Mouse (Mus musculus) heart, postnatal 4 days (tissue): Measurements from ENCODE around the gene Bmp2k. TPM values are rescaled to one million over a fixed set of nuclear protein-coding genes. Genes with fewer than 3 reads are reported as not detected.
A peak's percentile ranks its signal among the peaks of the same experiment; 100 is the strongest.

ENCODE experiments used
- DNase-seq: peaks from one replicate; pipeline ENCODE4 v3.0.0; 2021
- total RNA-seq, 2 experiments: library from RNA; stranded (reverse); gene quantifications; 2 replicates each; pipeline ENCODE4 v1.2.3; 2021

Bmp2k gene
- total RNA-seq, 2 experiments from 2014 or later = 18.9 TPM

DNA sequence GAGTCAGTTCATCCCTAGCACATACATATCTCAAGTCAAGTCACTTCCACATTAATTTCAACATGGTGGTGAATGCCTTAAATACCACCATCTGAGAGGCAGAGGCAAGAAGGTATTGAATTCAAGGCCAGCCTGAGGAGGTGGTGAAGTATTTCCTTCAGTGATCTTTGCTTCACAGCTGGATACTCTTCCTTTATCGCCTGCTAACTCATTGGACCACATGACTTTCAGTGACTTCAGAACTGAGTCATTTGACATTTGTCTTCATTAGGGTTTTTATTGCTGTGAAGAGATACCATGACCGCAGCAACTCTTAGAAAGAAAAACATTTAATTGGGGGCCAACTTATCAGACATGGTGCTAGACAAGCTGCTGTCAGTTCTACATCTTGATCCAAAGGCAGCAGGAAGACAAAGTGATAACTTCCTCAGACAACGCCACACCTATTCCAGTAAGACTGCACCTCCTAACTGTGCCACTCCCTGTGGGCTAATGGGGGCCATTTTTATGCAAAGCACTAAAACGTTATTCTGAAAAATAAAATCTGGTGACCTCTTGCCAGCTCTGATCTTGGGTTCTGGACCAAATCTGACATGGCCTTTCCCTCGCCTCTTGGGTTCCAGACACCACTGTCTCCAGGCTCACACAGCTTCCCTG is 24.9 kb upstream of the Bmp2k start:
- no peak for DNase-seq

DNA sequence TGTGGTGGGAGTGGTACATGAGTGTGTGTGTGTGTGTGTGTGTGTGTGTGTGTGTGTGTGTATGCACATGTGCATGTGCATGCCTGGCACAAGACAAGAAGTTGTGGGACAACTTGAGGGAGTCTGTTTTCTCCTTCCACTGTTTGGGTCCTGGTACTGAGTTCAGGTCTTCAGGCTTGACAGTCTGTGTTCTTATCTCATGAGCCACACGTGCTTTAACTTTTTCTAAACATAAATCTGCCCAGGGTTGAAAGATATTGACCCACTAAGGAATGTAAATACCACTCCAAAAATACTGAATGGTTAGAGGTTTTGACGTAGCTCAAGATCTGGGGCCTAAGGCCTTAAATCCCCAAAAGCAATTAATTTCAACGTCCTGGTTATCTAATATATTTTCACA is 23.8 kb upstream of the Bmp2k start:
- DNase-seq = no peak

DNA sequence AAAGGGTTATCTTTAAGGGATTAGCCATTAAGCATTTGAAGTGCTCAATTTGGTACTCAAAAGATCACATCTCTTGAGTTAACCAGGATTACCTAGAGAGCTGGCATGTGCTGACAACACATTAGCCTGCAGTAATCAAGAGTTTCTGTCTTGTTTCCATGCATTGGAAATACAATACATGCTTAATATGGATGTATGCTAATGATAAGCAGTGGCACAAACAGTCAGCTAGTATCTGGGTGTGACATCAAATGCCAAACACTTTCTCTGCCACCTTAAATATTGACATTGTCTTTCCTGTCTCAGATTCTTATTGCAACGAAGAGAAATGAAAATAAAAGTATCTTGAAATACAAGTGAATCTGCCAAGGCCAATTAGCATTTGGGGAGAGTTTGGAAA is 22.8 kb upstream of the Bmp2k start:
- DNase-seq = no peak

DNA sequence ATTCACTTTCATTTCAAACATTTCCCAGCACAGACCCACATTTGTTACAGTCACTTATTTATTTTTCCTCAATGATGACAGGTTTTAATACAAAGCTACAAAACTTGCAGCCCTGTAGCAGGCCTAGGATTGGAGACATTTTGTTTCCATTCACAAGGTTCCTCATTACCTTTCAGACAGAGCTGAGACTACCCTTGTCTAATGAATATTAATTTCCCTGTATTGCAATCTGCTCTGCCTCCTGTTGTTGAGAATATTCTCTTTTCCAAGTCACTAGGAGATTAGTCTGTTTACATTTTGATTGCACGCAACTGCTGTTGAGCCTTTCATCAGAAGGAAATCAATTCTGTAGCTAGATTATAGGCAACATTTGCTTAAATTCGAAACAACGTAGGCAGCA is 22.4 kb upstream of the Bmp2k start:
- DNase-seq = no peak

DNA sequence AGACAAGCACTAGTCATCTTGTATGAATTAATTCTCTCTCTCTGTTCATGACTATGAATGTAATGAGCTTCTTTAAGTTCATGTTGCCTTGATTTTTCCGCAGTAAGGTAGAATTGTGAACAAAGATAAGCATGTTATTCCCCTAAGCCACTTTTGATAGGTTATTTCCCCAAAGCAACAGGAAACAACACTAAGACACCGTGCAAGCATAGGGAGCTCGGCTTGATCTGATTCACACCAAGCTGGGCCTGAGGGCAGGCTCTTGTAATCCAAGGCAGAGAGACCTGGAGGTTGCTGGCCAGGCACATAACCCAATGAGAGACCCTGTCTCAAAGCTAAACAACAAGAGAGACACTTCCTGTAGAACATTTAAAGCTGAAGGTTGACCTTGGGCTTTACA is 21.3 kb upstream of the Bmp2k start:
- DNase-seq = no peak

DNA sequence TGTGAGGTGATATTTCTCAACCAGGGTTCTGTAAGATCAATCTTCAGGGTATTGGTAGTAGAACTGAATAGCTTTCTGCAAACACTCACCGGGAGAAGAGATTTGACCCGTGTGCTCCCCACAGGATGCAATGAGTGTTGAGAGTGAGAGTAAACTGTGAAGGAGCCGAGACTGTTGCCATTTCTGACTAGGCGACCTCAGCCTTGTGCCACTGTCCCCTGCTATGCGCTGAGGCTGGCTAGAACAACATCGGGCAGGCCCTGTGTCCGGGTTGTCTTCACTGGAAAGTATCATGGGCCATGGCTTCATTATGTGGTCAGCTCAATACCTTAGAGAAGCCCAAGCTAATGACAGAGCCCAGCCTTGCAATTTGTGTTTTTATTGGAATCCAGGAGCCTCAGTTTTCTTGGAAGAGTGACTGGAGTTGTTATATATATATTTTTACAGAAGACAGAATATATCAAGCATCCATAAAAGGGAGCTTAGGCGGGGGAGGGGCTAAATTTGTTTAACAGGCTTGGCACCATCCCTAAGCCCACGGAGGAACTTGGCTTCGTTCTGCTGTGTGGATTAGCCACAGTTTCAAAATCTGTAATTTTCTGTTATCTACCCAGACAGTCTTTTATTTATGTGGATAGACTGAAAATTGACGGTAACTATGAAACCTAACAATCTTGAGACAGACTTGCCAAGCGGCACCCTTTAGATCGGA is 18.0 kb upstream of the Bmp2k start:
- DNase-seq = no peak

DNA sequence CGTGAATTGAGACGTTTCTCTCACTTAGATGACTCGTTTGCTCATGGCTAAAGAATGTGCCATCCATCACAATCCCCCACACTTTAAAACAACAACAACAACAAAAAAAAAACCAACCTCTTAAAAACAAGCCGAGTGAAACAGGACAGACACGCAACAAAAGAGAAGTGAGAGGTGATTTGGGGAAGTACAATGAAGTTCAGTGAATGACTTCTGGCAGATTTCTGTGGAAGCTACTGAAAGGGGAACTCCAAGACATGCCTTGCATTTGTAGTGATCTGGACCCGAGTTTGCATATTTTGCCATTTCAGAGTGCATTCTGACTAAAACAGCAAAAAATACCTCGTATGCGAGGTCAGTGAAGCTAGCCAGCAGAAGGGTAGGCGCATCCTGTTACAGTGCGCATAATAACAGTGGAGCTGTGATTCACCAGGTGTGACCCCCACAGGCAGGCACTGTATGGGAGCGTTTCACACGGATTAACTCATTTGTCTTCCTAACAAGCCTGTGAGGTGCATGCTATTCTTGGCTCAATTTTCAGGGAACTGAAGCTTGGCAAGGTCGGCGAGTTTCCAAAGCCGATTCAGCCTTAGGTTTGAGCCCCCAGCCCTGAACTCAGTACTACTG is 17.4 kb upstream of the Bmp2k start:
- no peak for DNase-seq

DNA sequence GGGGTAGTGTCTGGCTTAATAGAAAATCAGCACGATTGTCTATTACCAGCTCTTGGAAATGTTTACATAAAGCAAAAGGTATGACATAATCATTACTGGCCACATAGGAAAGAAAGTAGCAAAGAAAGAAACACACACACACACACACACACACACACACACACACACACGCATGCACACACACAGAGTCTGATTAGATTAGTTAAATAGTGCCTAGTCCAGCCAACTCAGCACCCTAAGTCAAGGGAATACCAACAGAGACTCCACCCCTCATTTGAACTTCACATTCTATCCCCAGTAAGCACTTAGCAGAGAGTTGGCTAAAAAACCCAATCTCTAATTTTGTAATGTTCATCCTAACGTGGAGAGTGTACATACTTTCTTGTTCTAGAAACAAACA is 15.5 kb upstream of the Bmp2k start:
- no peak for DNase-seq

DNA sequence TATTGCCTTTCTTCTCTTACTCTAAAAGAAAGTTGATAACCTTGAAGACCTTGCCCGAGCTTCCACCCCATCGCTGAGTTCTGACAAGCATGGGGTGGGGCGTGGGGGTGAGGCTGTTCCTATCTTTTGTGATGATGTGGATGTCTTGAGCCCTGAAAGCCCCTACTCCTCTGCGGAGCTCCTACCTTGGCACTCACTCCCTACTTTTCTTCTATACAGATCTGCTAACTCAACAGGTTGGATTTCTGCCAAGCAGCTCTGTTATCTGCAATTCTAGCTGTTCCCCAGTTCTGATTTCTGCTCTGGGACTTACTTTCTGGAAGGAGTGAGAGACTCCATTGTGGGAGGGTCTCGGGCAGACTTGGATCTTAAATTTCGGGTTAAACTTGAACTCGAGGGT is 14.3 kb upstream of the Bmp2k start:
- DNase-seq = no peak

DNA sequence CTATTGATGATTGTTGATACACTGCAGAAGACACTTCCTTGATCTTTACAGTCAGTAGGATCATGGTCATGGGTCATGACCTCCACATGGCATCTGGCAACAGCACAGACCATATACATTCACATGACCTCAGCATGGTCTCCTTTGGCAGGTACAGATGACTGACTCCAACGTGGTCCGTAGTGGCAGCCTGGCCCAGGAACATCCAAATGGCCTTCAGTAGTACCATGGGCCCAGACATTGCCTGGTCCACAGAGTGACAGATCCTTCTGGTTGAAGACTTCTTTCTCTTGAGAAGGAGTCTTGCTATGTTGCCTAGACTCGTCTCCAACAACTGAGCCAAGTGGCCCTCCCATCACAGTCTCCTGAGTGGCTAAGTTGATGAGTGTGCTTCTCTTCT is 10.6 kb upstream of the Bmp2k start:
- no peak for DNase-seq

DNA sequence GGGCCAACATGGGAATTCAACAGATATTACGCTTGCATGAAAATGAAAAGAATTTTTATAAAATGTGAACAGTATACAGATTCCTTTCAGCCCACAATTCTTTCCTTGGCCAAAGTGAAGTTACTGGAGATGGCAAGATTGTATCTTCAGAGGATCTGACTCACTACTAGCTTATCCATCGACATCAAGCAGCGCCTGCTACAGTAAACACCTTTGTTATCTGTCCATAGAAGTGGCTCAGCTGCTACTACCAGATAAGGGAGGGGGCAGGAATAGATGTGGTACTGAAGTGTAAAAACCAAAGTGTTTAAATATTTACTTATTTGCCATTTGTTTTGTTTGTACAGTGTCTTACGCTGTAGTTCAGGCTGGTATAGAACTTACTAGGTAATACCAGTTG is 8.6 kb upstream of the Bmp2k start:
- no peak for DNase-seq

DNA sequence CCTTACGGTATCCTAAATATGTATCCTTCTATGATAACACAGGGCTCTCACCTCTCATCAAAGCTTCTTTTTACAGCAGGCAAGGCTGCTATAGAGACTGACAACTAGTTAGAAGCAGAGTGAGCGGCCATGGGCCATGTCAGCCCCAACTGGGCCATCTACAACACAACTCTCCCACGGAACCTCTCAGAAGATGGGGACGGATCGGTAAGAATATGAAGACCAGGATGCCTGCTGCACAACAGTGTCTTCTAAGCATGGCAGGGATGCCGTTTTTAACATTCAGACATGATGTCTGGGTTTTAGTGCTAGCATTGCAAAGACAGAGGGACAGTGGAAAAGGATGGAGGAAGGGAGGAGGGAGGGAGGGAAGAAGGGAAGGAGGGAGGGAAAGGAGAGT is 6.3 kb upstream of the Bmp2k start:
- DNase-seq = no peak

DNA sequence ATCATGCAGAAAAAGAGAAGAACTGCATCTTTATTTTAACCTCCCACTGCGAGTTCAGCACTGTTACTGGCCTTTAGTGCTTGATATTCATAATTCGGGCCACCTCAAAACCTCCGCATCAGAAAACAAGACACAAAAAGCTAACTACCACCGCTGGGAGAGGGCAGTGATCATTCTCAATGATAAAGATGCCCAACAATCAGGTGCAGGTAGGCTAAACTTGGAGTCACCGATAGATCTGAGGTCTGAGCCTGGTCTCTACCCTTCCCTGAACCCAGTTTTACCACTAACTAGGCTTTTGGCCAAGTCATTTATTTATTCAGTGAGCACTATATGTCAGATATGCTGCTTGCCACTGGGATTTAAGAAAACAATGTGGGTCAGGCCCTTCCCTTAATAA is 4.8 kb upstream of the Bmp2k start:
- DNase-seq = no peak

DNA sequence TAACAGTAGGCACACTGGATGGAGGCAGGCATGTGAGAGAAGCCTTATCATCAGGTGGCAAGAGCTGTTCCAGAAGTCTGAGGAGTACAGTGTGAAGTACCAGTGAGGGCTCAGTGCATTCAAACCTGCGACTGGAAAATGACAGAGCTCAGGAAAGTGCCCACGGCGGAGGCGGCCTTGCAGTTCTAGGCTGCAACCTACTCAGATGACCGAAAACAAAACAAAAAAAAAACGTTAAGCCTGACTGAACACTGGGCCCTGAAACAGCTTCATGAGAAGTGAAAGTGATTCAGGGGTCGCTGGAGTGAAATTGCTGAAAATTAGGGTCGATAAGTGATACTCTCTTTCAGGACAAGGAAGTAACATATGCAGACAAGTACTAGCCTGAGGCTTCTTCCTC is 4.4 kb upstream of the Bmp2k start:
- DNase-seq = no peak

DNA sequence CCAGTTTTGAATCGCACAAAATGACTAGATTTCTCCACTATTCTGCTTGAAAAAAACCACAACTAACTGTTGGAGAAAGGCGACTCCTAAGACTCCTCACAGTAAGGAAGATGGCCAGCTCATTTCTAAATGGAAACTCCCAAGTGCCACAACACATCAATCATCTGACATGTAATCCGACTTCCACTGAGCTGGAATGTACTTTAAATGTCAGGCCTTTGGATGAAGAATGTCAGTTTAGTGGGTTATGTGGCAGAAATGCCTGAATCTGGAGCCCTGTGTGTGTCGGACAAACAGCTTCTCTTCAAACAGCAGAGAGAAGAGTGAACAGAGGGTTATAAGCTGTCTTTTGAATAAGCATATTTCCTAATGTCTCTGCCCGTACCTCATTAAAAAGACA is 1.7 kb upstream of the Bmp2k start:
- no peak for DNase-seq

DNA sequence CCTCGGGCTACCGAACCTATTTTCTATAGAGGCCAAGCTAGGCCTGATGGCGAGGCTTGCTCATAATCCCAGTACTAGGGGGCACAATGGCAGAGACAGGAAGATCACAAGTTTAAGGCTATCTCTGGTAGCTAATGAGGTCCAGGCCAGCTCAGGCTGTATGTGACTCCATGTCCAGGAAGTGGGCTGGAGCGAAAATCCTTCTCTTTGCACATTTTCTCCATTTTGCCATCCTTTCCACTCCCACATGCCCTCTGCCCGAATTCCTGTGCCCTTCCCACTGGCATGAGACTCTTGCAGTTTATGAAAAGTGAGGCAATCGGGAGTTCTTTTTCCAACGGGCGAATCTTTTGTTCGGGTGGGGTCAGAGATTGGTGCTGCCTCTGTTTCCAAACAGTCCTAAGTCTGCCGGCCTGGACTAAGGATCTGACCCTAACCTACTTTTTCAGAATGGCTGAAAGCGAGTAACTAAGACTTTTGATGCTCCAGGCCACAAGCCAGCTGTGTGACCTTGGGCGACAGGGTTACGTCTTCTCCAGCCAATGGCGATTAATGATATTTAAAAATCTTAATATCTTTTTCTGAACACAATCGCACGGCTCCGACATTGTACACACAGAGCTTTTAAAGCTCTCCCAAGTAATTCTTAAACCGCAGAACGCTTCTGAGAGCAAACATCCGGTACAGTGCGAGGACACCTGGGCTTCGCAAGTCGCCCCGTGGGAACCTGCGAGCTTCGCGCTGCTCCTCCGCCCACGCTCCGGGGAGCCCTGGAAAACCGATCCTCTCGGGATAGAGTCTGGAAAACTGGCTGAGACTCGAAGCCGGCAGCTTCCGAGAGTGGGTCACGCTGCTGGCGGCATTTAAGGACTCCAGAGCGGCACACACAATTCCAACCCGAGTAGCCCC is 834 bp upstream of the Bmp2k start:
- no peak for DNase-seq

DNA sequence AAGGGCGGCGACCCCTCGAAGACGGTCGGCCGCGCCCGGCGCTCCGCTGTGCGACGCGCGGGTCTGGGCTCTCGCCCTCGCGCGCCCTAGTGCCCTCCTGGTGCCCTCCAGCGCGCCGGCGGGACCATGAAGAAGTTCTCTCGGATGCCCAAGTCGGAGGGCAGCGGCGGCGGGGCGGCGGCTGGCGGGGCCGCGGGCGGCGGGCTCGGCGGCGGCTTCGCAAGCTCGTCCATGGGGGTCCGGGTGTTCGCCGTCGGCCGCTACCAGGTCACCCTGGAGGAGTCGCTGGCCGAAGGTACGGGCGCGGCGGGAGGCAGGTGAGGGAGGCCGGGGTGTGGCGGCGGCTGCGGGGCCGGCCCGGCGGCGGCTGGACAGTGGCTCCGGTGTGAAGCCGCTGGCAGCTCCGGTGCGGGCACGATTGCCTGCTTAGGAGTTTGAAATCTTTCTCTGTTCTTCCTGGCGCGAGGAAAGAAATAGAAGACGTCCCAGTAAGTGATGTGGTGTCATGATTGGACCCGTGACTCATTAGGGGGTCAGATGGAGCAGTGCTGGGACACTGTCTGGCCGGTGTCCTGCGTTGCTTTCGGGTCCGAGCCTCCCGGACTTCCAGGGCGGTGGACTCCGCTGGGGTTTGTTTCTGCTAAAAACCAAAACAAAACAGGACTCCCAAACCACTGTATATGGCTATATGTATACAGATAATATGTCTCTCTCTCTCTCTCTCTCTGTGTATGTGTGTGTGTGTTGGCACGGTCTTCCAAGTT is 495 bp downstream of the Bmp2k start:
- peak; percentile 61 for DNase-seq

DNA sequence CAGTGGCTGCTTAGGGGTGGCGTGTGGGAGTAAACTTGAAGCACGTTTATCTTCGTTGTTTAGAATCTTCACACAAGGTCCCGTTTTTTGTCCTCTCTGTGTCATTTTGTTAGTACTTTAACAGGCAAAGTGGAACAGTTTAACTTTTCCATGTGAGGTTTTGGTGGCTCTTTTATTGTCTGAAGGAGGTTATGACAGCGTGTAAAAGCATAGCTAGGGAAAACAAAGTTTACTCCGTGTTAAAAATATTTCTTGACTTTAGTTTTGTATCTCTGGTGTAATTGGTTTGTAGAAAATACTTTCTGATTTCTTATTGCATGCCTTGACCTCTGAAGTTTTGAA is 1.0 kb downstream of the Bmp2k start:
- DNase-seq = no peak

DNA sequence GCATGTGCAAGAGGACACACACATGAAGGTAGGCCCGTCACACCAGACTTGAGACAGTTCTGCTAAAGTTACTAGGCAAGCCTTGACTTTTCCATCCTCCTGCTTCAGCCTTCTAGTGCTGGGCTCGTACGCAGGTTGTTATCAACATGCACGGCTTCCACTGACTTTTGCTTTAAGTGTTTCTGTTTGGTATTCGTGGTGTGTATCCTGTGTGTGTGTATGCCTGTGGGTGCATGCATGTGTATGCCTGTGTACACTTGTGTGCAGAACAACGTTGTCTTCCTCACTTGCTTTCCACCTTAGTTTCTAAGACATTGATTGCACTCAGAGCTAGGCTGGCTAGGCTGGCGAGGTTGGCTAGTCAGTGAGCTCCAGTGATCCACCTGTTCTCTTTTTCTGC is 2.1 kb downstream of the Bmp2k start:
- no peak for DNase-seq

DNA sequence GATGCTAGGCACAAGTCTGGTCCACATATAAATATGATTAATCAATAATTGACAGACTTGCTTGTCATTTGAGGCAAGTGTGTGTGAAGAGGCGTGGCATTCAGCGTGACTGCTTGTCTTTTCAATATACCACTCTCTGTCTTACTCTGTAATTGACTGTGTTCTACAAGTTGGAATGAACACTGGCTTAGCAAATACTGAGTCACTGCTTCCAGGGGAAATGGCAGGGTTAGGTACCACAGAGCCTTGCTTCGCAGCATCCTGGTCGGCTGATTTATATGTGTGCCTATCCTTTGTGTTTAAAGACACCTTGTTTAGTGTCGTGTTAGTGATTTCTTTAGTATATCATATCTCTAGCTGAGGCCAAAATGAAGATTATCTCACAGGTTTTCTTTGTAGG is 3.0 kb downstream of the Bmp2k start:
- DNase-seq = no peak

DNA sequence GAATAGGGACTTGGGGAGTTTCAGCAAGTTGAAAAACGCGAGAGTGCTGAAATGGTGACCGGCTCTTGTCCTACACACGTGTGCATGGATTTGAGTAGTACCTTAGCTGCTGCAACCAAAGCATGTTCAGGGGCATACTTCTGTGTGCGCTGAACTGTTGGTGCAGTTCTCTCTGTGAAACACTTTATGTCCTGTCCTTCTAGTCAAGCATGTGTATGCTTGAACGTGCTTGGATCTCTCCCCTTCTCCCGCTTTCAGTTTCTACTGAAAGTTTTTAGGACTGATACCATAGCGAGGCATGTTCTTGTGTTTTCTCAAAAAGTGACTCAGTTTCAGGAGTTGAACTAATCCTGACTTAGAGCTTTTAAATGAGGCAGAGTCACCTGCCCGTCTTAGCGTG is 3.7 kb downstream of the Bmp2k start:
- DNase-seq = no peak

DNA sequence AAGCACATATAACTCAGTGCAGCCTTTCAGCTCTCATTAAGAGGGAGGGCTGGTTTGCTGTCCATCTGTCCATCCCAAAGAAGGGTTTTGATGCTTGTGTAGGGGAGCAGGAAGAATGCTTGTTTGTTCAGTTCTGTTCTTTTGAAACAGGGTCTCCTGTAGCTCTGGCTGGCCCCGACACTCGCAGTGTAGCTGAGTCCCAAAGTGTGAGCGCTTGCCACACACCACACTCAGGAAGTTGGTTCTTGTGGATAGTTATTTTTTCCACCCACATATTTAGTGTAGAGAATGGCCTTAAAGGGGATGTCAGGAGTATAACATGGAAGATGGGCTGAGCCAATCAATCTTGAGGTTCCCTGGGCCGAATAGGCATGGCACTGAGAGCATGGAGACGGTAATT is 4.1 kb downstream of the Bmp2k start:
- DNase-seq = no peak

DNA sequence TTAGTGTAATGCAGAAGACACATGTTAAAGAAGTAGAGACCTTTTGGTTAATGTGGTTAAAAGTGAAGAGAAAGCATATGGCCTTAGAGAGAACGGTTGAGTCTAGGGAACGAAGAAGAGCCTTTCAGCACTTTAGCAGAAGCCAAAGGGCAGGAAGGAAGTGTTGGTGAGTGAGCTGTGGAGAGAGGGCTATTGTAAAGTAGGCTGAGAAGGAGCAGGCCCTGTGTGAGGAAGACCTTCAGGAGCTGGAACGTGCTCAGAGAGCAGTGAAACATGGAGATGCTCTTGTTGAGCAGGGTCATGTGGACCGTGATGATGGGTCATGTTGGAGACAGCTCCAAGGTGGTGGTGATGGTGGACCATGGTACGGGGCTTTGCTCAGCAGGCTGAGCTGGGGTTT is 4.8 kb downstream of the Bmp2k start:
- DNase-seq = no peak
